Mouse (Mus musculus) bone marrow, adult 2 months (tissue): ENCODE data around the gene Tcte2.

ENCODE experiments used
- CTCF ChIP-seq: fragments of 200-500 bp; IDR thresholded peaks from 2 replicates; pipeline ENCODE4 v1.5.1; 2011; ENCODE audit warnings: low read length, control low read depth; ENCODE audit not compliant: control insufficient read depth, insufficient read depth
- POLR2A ChIP-seq: fragments of 200-500 bp; IDR thresholded peaks from 2 replicates; pipeline ENCODE4 v1.6.1; 2011; ENCODE audit warnings: low read depth, mild to moderate bottlenecking, control low read depth, low read length, borderline replicate concordance; ENCODE audit not compliant: control insufficient read depth

DNA sequence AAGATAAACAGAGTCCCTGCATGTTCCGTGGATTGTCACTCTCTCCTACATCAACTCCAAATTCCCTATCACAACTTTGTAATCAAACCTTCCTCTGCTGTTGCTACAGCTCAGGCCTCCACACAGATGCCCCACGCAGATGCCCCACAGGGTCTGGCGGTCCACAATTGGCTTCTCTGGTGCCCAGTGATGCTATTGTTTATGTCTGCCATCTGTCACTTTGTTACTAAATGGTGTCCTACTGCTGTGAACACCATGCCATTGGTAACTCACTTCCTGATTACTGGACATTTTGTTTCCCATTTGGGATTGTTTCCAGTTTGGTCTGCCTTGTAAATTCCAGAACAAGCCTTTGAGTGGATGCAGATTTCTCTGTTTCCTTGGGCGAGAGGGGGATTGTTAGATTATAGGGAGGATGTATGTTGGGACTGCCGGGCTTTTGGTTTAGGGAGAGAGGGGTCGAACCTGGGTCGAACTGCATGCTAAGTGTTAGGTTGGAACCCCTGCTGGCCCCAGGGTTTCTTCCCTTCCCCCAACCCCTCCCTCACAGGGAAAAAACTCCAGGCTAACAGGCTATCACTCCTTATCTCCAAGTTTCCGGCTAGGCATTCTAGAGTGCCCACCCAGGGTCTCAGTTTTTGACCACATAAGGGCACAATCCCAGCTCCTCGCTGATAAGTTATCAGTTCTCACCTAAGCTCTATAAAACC is 57.9 kb downstream of the Tcte2 start:
- TF ChIP-seq POLR2A (no peak), CTCF (no peak)
